Mouse (Mus musculus) T-helper 2 cell (primary cell): ENCODE measurements around the gene Ttll5.

Experiments used
- in situ Hi-C: fragments of 300-600 bp; cut with MboI, MseI; formaldehyde crosslinking; loops from one replicate; pipeline ENCODE4 v1.15.1; 2025; ENCODE audit warnings: high pct_unique_total_duplicates

Gene Ttll5

DNA sequence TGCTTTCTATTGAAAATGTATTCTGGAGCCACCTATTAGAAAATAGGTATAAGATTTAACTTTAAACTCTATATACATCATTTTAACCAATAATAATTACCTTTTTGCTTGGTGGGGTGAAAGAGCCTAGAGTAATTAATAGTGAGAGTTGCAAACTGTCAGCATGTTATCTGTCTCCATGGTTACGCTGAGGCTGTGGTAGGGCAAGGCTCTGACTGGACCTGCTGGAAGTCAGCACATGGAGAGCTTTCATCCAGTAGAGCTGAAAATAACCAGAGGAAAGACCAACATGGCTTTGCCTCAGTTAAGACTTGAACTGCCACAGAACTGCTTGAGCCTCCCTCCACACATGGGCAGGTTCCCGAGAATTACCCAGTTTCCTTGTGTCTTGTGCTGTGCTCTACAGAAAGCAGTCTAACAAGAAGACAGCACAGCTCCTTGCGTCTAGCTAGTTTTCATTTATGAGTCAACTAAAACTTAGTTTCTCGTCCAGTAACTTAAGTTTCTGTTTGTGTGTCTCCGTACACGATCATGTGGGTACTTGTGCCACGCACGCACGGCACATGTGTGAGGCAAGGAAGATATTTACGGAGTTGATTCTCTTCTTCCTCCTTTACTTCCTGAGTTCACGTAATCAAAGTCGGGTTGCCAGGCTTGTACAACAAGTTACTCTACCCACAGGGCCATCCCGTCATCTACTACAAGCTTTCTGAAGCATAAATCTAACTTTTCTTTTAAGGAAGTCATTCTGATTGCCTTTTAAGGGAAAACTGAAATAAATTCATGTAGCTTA lies 88.4 kb downstream of the Ttll5 start:
- in situ Hi-C loops: no loop called here

DNA sequence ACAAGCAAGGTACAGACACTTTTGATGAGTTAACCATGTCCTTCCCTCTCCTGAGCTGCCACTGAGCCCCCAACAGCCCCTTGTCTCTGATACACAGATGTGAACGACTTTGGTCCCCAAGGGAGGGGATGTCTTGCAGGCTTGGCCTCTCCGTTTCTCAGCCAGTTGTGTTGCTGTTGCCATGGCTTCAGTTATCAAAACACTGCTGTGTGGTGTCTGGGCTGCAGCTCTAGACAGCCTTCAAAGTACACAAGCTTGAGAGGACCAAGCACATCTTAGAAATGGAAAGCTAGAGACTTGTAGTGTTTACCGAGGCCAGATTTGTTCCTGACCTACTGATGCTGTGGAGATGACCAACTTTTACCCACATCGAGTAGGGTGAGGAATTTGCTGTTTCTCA lies 102.4 kb downstream of the Ttll5 start:
- in situ Hi-C loops: no loop called here

DNA sequence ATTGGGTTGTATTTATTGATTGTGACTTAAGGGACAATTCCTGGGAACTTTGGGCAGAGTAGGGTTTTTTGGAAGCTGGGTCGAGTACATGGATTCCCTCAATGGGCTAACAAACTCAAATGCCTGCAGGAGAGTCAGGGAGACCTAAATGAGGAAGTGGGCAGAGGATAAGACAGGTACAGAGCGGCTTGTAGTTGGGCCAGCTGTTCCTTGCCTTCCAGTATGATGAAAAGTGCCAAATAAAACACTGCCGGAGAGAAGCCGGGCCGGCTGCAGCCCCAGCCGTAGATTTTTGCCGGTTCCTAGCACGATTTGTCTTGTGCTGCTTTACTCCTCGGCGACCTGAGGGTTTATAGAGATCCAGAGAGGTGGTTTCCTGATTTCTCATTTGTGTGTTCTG lies 104.1 kb downstream of the Ttll5 start:
- in situ Hi-C loops: no loop called here

DNA sequence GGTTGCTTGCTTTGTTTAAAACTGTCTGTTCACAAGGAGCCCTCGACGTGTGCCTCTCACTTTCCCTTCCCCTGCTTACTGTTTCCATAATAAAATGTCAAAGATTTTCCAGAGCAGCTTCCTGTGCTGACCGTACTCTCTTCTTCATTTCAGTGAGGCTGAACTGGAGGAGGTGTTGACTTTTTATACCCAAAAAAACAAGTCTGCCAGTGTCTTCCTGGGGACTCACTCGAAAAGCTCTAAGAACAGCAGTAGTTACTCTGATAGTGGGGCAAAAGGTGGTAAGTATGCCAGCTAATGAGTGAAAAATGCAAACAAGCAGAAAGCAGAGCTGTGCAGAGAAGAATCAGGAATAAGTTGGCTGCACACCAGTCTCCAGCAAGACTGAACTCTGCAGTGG lies 105.3 kb downstream of the Ttll5 start:
- in situ Hi-C loops: no loop called here

DNA sequence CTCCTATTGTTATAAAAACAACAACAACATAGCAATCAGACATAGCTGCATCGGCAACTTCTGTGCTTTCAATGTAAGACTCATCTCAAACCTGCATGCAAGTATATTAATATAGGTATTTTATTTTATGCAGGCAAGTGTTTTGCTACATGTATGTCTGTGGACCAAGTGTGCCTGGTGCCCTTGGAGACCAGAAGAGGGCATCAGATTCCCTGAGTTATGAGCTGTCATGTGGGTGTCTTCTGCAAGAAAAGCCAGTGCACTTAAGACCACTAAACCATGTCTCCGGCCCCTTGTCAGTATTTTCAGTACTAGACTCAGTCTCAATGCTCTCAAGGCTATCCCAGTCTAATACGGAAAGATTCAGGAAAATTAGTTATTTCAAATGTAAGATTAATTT lies 106.3 kb downstream of the Ttll5 start:
- in situ Hi-C loops: no loop called here

DNA sequence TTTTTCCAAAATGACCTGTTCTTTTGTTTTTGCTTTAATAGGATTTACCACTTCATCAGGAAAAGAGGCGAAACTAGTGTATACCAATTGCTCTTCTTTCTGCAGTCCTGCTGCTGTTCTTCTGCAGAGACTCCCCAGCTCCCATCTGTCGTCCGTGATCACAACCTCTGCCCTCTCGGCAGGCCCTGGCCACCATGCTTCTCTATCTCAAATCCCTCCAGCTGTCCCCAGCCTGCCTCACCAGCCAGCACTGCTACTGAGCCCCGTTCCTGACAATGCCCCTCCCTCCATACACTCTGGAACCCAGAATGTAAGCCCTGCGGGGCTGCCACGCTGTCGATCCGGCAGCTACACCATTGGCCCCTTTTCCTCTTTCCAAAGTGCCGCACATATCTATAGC lies 108.8 kb downstream of the Ttll5 start:
- in situ Hi-C loops: no loop called here

DNA sequence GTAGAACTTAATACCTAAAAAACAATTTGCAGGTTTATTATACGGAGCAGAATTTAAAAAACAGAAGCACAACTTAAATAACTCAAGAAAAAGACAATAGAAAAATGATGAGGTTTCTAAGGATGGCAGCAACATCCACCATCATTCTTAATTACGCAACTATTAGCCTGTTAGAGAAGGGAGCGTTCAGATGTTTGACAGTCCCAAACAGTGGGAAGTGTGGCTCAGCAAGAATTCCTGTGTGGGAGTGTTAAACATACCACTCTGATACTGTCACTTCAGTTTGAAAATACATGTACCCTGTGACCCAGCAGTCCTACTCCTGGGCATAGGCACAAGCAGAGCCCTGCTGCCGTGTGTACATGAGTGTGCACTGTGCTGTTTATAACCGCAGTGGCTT lies 112.9 kb downstream of the Ttll5 start:
- in situ Hi-C loops: no loop called here

DNA sequence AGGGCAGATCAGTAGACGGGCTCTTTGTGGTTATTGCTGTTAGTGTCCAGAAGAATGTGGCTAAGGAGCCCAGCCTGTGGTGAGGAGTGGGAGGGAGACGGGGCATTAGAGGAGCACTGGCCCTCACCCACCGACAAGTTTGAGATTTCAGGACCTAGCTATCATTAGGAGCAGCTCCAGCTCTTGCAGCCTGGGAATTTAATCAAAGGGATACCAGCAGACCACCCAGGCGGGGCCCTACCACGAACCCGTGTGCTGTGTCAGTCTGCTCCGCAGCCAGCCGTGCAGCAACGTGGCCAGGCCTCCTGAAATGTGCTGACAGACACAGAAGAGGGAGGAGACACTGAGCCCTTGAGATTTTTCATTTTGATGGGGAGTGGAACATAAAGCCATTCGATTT lies 119.0 kb downstream of the Ttll5 start:
- in situ Hi-C loops: no loop called here

DNA sequence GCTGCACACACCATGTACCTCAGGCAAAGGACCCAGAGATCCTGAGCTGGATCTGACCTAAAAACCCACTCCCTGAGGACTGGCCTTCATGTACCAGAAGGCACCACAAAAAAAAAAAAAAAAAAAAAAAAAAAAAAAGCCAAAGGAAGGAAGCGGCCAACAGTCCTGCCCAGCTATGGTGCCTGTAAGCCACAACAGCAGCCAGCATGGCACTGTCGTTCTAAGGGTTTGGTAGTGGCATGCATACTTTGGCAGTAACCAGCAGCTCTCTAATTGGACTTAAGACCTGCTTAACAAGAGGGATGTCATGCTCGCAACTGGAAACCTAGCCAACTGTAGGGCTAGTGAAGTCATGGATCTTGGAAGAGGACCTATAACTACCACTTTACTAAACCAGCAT lies 120.0 kb downstream of the Ttll5 start:
- in situ Hi-C loops: no loop called here

DNA sequence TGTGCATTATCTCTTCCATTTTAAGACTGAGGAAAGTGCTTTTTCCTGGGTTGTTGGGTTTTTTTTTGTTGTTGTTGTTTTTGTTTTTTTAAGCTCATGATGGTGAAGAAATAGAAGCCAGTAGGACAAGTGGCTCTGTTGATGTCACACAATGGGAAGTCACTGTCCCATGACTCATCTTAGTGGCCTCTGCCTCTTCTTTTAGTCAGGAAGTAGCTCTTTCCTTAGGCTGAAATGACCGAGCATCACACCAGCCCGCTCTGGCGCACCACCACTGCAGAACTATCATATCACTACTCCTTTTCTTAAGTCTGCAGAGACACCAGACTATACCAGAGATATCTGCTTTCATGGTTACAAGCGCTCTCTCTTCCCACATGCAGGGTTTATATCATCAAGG lies 122.7 kb downstream of the Ttll5 start:
- in situ Hi-C loops: no loop called here

DNA sequence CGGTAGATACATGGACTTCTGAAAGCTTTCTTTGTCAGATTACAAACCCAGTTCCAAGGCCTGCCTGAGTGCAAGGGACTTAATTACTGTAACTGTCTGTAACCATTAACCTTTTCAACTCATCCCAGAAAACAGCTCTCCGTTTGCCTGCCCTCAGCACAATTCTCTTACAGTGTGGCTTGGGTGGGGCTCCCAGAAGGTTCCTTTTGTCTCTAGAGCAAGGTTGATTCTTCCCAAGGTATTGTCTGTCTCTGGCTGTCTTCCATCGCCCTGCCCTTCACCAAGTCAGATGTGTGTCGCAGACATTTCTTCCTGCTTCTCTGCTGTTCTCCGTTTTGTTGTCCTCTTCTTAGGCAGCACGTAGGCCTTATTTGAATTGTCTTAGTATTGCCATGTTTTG lies 125.2 kb downstream of the Ttll5 start:
- in situ Hi-C loops: loop anchor here (10.0 kb wide), 1 partner anchor 125 kb away; the partner anchor contains the start of gene Tgfb3

DNA sequence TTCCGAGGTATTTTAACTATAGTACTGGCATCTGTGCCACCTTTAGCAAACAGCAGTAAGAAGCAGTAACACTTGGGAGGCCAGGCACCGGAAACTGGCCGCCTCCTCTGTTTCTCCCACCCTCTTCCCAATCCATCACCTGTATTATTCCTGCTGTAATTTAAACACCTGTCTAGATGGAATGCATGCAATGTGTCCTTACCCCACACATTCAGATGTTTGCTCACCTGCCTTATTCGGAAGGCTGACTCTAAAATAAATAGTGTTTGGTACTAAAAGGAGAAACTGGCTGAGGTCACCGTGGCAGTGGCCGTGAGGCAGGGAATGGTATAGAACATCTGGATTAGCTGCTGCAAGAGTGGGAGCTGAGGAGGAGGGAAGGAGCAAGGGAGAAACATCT lies 125.9 kb downstream of the Ttll5 start:
- in situ Hi-C loops: loop anchor here (10.0 kb wide), 1 partner anchor 124 kb away; the partner anchor contains the start of gene Tgfb3

DNA sequence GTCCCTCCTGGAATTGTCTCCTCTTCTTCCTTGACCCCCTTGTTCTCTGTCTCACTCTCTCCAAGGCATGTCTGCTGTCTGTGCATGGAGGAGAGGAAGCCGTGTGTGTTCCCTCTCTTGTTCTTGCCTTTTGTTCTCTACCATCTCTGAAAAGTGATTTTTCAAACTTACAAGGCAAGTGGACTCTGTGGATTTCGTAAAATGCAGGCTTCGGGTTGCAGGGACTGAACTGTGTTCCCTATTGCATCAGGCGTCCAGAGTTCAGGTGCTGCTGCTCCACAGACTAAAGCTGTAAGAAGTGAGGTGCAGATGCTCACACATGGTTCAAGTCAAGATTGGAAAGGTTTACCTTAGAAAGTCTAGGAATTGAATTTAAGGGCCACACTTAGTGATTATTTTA lies 126.6 kb downstream of the Ttll5 start:
- in situ Hi-C loops: loop anchor here (10.0 kb wide), 1 partner anchor 124 kb away; the partner anchor contains the start of gene Tgfb3

DNA sequence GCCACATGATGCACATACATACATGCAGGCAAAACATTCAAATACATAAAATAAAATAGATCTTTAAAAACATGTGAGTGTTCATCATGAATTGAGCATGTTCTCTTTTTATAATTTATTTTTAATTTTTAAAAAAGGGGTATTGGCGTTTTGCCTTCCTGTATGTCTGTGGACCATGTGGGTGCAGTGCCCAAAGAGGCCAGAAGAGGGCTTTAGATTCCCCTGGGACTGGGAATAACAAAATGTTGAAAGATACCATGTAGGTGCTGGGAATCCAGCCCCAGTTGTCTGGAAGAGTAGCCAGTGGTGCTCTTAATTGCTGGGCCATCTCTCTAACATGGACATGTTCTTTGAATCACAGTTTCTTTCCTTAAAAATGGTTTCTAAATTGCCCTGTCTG lies 127.4 kb downstream of the Ttll5 start:
- in situ Hi-C loops: loop anchor here (10.0 kb wide), 1 partner anchor 123 kb away; the partner anchor contains the start of gene Tgfb3

DNA sequence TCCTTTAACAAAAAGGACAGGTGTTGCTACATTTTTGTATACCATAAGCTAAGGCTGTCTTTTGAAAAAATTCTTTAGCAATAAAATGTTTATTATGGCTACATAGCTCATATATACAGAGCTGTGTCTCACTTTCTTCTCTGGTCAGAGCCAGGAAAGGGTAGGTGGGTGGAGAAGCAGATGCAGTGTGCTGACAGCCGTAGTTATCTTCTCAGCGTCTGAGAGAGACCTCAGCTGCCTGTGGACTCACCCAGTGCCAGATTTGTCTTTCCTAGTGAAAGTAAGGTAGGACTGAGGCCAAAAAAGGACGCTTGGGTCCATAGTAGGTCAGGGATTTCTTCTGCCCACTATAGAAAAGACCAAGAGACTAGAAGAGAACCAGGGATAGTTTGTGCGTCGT lies 127.9 kb downstream of the Ttll5 start:
- in situ Hi-C loops: loop anchor here (10.0 kb wide), 1 partner anchor 122 kb away; the partner anchor contains the start of gene Tgfb3

DNA sequence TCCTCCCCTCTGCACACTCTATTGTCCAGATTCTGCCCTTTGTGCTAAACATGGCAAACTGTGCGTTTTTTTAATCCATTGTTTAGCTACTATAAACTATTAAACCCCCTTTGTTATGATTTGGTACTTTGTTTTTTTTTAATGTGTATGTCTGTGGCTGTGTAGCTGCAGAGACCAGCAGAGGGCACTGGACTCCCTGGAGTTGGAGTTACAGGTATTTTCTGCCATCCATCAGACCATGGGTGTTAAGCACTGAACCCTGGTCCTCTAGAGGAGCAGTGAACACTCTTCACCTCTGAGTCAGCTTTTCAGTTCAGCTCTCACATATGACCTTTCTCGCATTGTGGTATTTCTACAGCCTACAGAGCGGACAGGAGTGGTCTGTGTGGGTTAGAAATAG lies 129.7 kb downstream of the Ttll5 start:
- in situ Hi-C loops: loop anchor here (10.0 kb wide), 1 partner anchor 121 kb away; the partner anchor contains the start of gene Tgfb3

DNA sequence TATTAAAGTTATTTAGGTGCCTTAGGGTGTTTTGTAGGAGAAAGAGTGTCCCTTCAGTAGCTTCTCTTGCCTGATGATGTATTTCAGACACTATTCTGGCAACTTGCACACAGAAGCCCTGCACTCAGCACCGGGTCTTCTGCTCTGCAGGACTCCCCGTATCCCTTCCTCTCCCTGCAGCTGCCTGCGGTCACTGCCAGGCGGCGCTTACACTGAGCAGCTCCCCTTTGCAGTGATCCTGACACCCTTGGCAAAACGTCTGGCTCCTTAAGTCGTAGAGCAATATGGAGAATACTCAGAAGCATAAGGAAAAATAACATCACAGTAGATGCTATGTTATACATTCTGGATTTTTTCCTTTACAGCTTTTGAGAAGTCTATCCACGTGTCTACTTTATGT lies 130.6 kb downstream of the Ttll5 start:
- in situ Hi-C loops: loop anchor here (10.0 kb wide), 1 partner anchor 120 kb away; the partner anchor contains the start of gene Tgfb3

DNA sequence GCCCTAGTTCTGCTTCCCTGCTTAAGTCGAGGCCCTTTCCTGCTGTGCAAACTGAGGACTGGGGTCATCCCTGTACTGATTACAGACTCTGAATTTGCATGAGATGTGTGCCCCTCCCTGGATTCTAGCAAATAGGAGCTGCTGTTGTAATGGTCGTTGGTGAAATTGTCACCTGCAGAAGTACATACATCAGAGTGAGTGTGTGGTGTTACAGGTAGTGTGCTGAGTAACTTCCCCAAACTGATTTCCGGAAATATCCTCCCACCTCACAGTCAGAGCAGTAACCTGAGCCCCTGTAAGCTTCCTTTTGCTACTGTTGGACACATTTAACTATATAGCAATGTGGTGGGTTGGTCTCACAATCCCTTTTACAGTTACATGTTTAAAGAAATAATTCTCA lies 131.2 kb downstream of the Ttll5 start:
- in situ Hi-C loops: loop anchor here (10.0 kb wide), 1 partner anchor 119 kb away; the partner anchor contains the start of gene Tgfb3

DNA sequence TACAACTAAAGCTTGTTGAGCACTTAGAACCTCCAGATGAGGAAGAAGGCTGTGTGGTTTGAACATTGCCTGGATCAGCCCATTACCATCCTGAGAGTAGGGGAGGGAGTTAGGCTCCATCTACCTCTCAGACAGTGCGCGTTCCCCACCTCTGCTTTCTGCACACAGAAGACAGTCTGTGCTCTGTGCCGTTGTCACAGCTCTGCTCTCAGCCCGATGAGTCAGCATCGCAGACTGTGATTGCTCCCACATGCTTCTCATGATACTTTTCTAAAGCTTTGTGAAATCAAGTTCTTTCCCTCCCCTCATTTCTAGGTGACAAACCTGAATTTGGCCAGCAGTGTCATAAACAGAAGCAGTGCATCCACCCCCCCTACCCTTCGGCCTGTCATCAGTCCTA lies 131.8 kb downstream of the Ttll5 start:
- in situ Hi-C loops: loop anchor here (10.0 kb wide), 1 partner anchor 119 kb away; the partner anchor contains the start of gene Tgfb3

DNA sequence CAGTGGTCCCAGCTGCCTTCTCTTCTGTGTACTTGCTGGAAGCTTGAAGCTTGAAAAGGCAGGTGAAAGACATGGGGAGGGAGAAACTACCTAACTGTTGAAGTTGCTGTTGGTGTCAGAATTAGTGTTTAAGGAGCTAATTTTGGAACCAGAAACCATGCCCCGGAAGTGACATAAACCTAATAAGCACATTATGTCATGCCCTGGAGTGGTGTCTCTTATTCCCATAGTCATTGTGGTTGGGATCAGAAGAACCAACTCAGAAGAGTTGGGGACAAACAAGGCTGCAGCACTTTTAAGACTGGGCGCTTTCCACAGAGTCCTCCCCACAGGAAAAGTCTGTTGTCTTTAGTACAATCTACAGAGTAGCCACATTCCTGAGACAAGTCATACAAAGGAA lies 134.0 kb downstream of the Ttll5 start:
- in situ Hi-C loops: loop anchor here (10.0 kb wide), 1 partner anchor 116 kb away; the partner anchor contains the start of gene Tgfb3

DNA sequence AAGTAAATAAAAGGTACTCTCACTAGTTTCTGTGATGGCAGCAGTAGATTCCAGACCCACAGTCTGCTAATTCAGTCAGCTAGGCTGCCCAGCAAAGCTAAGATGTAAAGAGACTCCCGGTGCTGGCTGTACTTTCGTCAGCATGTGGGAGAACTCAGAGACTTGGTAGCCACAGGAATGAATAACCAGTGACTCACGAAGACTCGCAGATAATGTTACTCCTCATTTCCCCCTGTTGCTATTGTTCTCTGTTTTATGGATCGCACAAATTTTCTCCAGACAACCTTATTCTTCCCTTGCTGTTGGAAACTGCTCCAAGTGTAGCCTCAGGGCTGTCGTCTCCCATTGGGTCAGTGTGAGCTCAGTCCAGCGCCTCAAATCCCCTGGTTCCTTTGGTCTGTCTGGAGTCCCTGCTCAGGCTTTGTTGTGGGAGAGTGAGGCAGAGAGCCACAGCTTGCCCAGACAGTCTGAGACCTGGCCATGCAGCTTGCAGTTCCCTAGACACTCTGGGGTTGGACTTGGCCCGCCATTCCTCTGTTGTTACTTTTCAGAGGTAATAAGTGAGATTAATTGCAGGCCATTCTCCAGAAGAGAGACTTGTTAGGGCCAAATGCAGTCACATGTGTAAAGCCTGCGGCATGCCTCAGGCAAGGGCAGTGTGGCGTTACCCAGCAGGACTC lies 135.5 kb downstream of the Ttll5 start:
- in situ Hi-C loops: loop anchor here (10.0 kb wide), 1 partner anchor 115 kb away; the partner anchor contains the start of gene Tgfb3

DNA sequence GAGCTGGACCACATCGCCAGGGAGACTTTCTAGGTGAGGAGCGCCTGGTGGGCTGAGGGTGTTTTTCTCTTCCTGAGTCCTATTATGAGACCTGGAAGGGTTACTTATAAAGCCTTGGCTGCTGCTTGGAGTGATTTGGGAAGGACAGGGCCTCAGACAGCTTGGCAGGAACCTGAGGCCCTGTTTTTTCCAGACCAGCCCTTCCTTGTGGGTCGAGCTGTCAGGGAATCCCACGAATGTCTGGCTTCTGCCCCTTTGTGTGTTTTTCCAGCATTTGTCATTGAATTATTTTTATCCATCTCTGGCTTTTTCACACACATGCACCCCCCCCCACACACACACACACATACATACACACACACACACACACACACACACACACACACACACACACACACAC lies 136.2 kb downstream of the Ttll5 start:
- in situ Hi-C loops: no loop called here
